Mouse (Mus musculus) heart, embryonic 13.5 days (tissue): ENCODE data around the gene Gm7168. TPM values are rescaled to one million over a fixed set of nuclear protein-coding genes. Genes with fewer than 3 reads are reported as not detected.
"Not testable (repeated sequence)": the region's sequence is repeated elsewhere in the genome, so short reads cannot be mapped to it uniquely, and the experiment has no call there.

Experiments
- ATAC-seq: fragments of 200-750 bp; cut with Nextera tagmentation; 2 replicates; pipeline ENCODE4 v1.8.0; 2017; ENCODE audit warnings: moderate TSS enrichment; ENCODE audit not compliant: insufficient number of reproducible peaks, low FRiP score, low TSS enrichment; ENCODE audit errors: extremely low read depth
- H3K27ac ChIP-seq: fragments of 300-500 bp; sonication (generic); replicated peaks from 2 replicates; pipeline ENCODE4 v1.5.1; 2015; ENCODE audit warnings: moderate library complexity, mild to moderate bottlenecking, inconsistent platforms
- H3K27me3 ChIP-seq: fragments of 300-500 bp; sonication (generic); replicated peaks from 2 replicates; pipeline ENCODE4 v1.6.1; 2015; ENCODE audit warnings: mild to moderate bottlenecking, inconsistent platforms
- H3K36me3 ChIP-seq: fragments of 300-500 bp; sonication (generic); 2 replicates; pipeline ENCODE4 v1.6.1; 2015; ENCODE audit warnings: mild to moderate bottlenecking, inconsistent platforms
- H3K4me1 ChIP-seq: fragments of 300-500 bp; sonication (generic); 2 replicates; pipeline ENCODE4 v1.6.1; 2015; ENCODE audit warnings: inconsistent platforms
- H3K4me2 ChIP-seq: fragments of 300-500 bp; sonication (generic); 2 replicates; pipeline ENCODE4 v1.6.1; 2015; ENCODE audit warnings: inconsistent platforms, mild to moderate bottlenecking, moderate library complexity
- H3K4me3 ChIP-seq: fragments of 300-500 bp; sonication (generic); 2 replicates; pipeline ENCODE4 v1.5.1; 2015; ENCODE audit warnings: moderate library complexity, mild to moderate bottlenecking, inconsistent platforms
- H3K9ac ChIP-seq: fragments of 300-500 bp; sonication (generic); 2 replicates; pipeline ENCODE4 v1.6.1; 2015; ENCODE audit warnings: inconsistent platforms, mild to moderate bottlenecking, moderate library complexity
- H3K9me3 ChIP-seq: fragments of 300-500 bp; sonication (generic); 2 replicates; pipeline ENCODE4 v1.6.1; 2016; ENCODE audit warnings: inconsistent platforms
- WGBS: fragments of 180-500 bp; shearing (Covaris S2); methylation state at CpG from one replicate; pipeline ENCODE4 v1.1.7; 2015; ENCODE audit warnings: mixed read lengths; 5-methylcytosine and 5-hydroxymethylcytosine counted together
- polyA plus RNA-seq: library from polyadenylated mRNA; unstranded; fragments of >200 nt; fragmentation: Nextera tagmentation; extraction: Ambion mirVana; gene quantifications from 2 replicates; pipeline ENCODE4 v1.2.1, GENCODE M21; 2015

The Gm7168 gene
- polyA plus RNA-seq, 1 experiment from 2014 or later: not detected

DNA sequence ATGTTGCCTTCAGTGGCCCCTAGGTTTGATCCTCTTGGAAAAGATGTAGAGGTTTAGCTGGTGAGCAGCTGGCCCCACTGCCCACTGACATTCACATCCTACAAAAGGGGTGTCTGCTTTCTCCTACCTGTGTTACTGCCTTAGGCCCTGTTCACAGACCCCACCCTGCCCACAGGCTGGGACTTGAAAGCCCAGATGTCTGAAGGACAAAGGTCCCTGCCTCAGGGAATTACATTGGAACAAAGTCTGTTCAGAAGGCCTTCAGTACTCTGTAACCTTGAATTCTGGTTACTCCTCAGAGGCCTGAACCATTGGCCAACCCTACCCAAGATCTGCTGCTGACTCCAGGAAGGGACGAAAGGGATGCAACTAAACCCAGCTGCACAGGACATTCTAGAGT is 39.5 kb downstream of the Gm7168 start:
- Histone ChIP-seq H3K9me3 (no peaks in the 10 kb centered on the region), H3K9ac (no peak overlapping the region), H3K36me3 (no peaks in the 10 kb centered on the region), H3K4me1 (no peaks in the 10 kb centered on the region), H3K27me3 (no peaks in the 10 kb centered on the region), H3K4me3 (no peak overlapping the region), H3K4me2 (no peak overlapping the region), H3K27ac (no peak overlapping the region)
- ATAC-seq: no peak
- 86% methylated on average over 1 of the region's 1 CpGs for WGBS

DNA sequence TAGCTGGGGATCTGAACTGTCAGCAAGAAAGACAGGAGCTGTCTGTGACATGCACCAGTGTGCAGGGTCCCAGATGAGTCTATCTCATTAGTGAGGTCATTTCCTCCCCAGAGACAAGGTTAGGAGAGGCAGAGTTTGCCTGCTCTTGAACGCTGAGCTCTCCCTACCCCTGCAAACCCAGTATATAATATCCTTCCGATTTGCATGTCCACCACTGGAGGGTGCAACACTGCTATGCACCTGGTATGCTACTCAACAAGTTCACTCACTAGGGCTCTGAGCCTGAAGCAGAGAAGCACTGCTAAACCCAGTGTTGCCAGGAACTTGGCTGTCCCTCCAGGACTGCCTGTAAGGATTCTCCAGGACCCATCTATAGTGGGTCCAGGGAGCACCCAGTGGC is 45.3 kb downstream of the Gm7168 start:
- WGBS: 14% methylated on average over 2 of the region's 2 CpGs
- H3K9me3 ChIP-seq, H3K27ac ChIP-seq: not testable (repeated sequence)

More for the DNA sequence above, 45.3 kb downstream of the Gm7168 start:
- not testable (repeated sequence) for H3K36me3 ChIP-seq, ATAC-seq, H3K4me3 ChIP-seq, H3K4me2 ChIP-seq, H3K9ac ChIP-seq, H3K4me1 ChIP-seq, H3K27me3 ChIP-seq

Other genes with a start within 250 kb of the Gm7168 start
- 54.6 and 59.0 TPM in 2 replicates for gene Afdn, start 187.8 kb upstream of the Gm7168 start, polyA plus RNA-seq
- 4.4 and 4.7 TPM in 2 replicates for gene Tcte2, start 186.5 kb upstream of the Gm7168 start, polyA plus RNA-seq
- not detected in 2 replicates for gene Gm7356, start 55.3 kb downstream of the Gm7168 start, polyA plus RNA-seq
- not detected in 2 replicates for gene Gm7358, start 111.2 kb downstream of the Gm7168 start, polyA plus RNA-seq